Mouse (Mus musculus): ENCODE measurements around the gene Slc24a5. TPM values are rescaled to one million over a fixed set of nuclear protein-coding genes. Genes with fewer than 3 reads are reported as not detected.

The Slc24a5 gene
- 5.2 and 5.4 TPM in 2 replicates for polyA plus RNA-seq (2016; fragmentation: Nextera tagmentation; extraction: Ambion mirVana)

DNA sequence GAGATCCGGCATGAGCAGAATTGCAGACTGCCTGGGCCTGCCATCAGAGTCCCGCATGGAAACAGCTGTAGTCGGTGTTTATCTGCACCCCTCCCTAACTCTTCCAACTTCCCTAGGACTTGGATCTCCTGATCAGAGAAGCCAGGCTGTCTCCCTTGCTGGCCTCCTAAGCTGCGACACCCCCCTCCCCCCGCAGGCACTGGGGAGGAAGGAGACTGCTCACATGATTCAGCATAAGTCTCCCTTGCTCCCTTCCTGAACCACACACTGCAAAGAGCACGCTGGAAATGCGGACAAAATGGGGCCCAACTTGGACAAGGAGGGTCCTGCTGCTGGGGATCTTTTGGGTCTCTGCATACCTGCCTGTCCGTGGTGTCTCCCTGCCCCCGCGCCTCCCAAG is at the start of gene Slc24a5:
Gene Slc24a5 (plus strand): TSS at position 231 of the 400 bp plus-strand sequence.
- H3K4me3 ChIP-seq (replicated peaks), result no peak within 1 kb of the TSS
- H3K27me3 ChIP-seq, result no peaks in the 10 kb centered on the region
- no peaks in the 10 kb centered on the region for H3K36me3 ChIP-seq (replicated peaks)
- H3K4me2 ChIP-seq, result no peak within 1 kb of the TSS
- no peaks in the 10 kb centered on the region for H3K9me3 ChIP-seq
- no peak within 1 kb of the TSS for H3K27ac ChIP-seq
- H3K9ac ChIP-seq, result no peak within 1 kb of the TSS
- H3K4me1 ChIP-seq, result no peaks in the 10 kb centered on the region
- WGBS, result 70% methylated on average over 10 of the region's 10 CpGs
- ATAC-seq (ENCODE audit: low FRiP score), result no peak

DNA sequence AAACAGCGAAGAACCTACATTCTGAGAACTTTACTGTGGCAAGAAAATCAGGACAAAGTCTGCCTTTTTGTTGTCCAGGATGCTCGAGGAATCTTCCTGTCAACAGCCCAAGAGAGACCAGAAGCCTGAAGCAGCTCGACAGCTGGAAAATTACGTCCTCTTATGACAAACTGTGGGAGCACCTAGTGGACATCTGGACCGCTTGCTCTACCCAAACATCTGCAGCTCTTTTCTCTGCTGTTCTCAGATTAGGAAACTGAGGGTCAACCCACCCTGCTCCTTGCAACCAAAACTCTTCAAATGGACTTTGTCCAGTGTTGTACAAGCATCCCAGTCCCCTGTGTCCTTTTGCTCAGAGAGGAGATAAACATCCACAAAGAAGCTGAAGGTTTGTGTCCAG is 43.5 kb upstream of the Slc24a5 start:
- no peak overlapping the region for H3K9ac ChIP-seq
- ATAC-seq (ENCODE audit: low FRiP score), result no peak
- H3K9me3 ChIP-seq, result no peaks in the 10 kb centered on the region
- H3K4me1 ChIP-seq, result no peaks in the 10 kb centered on the region
- H3K27ac ChIP-seq, result no peak overlapping the region
- H3K36me3 ChIP-seq (replicated peaks), result no peaks in the 10 kb centered on the region
- H3K4me3 ChIP-seq (replicated peaks), result no peak overlapping the region
- H3K27me3 ChIP-seq, result no peaks in the 10 kb centered on the region
- 81% methylated on average over 5 of the region's 5 CpGs for WGBS
- H3K4me2 ChIP-seq, result no peak overlapping the region

GRCm38 (mm10) chr2:125026358-125027000 is 41.4 kb upstream of the Slc24a5 start:
- Histone ChIP-seq H3K36me3 (replicated peaks) (no peaks in the 10 kb centered on the region), H3K9ac (no peak overlapping the region), H3K27ac (no peak overlapping the region), H3K9me3 (no peaks in the 10 kb centered on the region), H3K27me3 (no peaks in the 10 kb centered on the region), H3K4me3 (replicated peaks) (no peak overlapping the region), H3K4me1 (no peaks in the 10 kb centered on the region), H3K4me2 (no peak overlapping the region)
- 80% methylated on average over 14 of the region's 14 CpGs for WGBS
- ATAC-seq (ENCODE audit: low FRiP score), result no peak

GRCm38 (mm10) chr2:125030591-125030990 is 37.3 kb upstream of the Slc24a5 start:
- WGBS, result 74% methylated on average over 7 of the region's 7 CpGs

GRCm38 (mm10) chr2:125031111-125031510 is 36.8 kb upstream of the Slc24a5 start:
- no peak for ATAC-seq (ENCODE audit: low FRiP score)
- 71% methylated on average over 8 of the region's 8 CpGs for WGBS

More at GRCm38 (mm10) chr2:125030591-125030990, 37.3 kb upstream of the Slc24a5 start:
- Histone ChIP-seq H3K36me3 (replicated peaks) (no peaks in the 10 kb centered on the region), H3K4me3 (replicated peaks) (no peak overlapping the region), H3K27me3 (no peaks in the 10 kb centered on the region), H3K4me2 (no peak overlapping the region), H3K27ac (no peak overlapping the region), H3K9me3 (no peaks in the 10 kb centered on the region), H3K4me1 (no peaks in the 10 kb centered on the region), H3K9ac (no peak overlapping the region)
- ATAC-seq (ENCODE audit: low FRiP score), result no peak

GRCm38 (mm10) chr2:125031562-125032257 is 36.2 kb upstream of the Slc24a5 start:
- no peak for ATAC-seq (ENCODE audit: low FRiP score)
- no peaks in the 10 kb centered on the region for H3K36me3 ChIP-seq (replicated peaks)
- no peaks in the 10 kb centered on the region for H3K4me1 ChIP-seq
- 89% methylated on average over 12 of the region's 12 CpGs for WGBS
- no peak overlapping the region for H3K9ac ChIP-seq
- H3K27me3 ChIP-seq, result no peaks in the 10 kb centered on the region
- H3K4me3 ChIP-seq (replicated peaks), result no peak overlapping the region
- no peak overlapping the region for H3K4me2 ChIP-seq
- H3K27ac ChIP-seq, result no peak overlapping the region
- no peaks in the 10 kb centered on the region for H3K9me3 ChIP-seq

More at GRCm38 (mm10) chr2:125031111-125031510, 36.8 kb upstream of the Slc24a5 start:
- H3K4me1 ChIP-seq, result no peaks in the 10 kb centered on the region
- no peaks in the 10 kb centered on the region for H3K27me3 ChIP-seq
- H3K9ac ChIP-seq, result no peak overlapping the region
- no peaks in the 10 kb centered on the region for H3K9me3 ChIP-seq
- H3K4me2 ChIP-seq, result no peak overlapping the region
- no peak overlapping the region for H3K4me3 ChIP-seq (replicated peaks)
- H3K36me3 ChIP-seq (replicated peaks), result no peaks in the 10 kb centered on the region
- H3K27ac ChIP-seq, result no peak overlapping the region

DNA sequence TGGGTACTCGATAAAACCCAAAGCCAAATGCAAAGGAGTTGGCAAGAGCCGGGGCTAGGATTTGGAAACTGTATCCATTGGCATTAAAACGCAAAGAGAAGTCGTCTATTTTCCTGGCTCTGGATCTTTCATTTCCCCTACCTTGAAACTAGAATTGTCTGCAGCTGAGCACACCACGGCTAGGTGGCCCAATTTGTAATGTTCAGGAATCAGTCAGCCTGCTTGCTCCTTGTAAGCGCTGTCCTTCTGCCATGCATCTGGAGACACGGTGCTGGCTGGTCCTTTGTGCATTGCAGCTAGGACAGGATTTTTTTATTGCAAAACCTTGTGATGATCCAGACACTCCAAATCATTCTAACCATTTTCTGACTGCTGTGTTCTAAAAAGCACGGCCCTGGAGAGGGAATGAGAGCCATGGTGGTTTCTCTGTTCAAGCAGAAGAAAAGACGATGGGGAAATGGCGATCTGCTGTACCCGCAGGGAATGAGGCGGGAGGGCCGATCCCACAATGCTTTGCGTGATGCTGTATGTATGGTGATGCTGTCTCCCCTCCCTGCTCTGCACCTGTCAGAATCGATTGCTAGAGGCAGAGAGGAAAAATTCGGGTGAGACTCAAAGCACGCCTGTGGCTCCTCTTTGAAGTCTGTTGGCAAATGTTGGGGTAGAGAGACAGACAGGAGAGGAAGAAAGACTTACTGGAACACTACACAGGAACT is 35.5 kb upstream of the Slc24a5 start:
- Histone ChIP-seq H3K36me3 (replicated peaks) (no peaks in the 10 kb centered on the region), H3K4me3 (replicated peaks) (no peak overlapping the region), H3K4me1 (no peaks in the 10 kb centered on the region), H3K27me3 (no peaks in the 10 kb centered on the region), H3K27ac (no peak overlapping the region), H3K9ac (no peak overlapping the region), H3K9me3 (no peaks in the 10 kb centered on the region), H3K4me2 (no peak overlapping the region)
- WGBS, result 87% methylated on average over 17 of the region's 17 CpGs
- ATAC-seq (ENCODE audit: low FRiP score), result no peak

DNA sequence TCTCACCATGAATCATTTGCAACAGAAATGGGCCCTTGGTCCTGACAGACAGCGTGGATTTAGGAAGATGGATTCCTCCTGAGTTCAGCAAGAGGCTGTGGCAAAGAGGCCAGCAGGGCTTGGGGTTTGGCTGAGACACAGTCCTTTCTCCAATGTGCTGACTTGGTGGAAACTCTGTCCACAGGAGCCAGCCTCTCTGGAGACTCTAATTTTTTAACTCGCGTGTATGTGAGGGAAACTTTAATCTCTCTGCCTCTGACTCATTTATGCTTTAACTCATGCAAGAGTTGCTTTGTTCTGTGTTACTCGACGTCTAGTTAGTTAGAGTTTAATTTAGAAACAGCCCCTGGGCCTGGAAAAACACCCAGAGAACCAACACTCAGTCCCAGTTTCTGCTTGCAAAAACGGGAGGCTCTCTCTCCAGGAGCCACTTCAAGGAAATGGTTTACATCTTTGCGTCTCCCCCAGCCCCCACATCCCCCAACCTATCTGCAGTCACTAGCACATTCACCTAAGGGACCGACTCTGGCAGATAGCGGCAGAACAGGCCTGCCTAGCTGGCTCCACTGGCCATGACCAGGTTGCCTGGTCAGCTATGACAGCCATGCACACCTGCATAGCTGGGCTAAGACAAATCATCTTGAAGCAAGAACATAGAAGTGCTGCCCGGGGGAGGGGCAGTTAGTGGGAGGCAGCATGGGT is 34.7 kb upstream of the Slc24a5 start:
- Histone ChIP-seq H3K36me3 (replicated peaks) (no peaks in the 10 kb centered on the region), H3K9me3 (no peaks in the 10 kb centered on the region), H3K27me3 (no peaks in the 10 kb centered on the region), H3K4me3 (replicated peaks) (no peak overlapping the region), H3K9ac (no peak overlapping the region), H3K27ac (no peak overlapping the region), H3K4me2 (no peak overlapping the region), H3K4me1 (no peaks in the 10 kb centered on the region)
- ATAC-seq (ENCODE audit: low FRiP score), result no peak
- 79% methylated on average over 10 of the region's 10 CpGs for WGBS

GRCm38 (mm10) chr2:125055316-125055903 is 12.5 kb upstream of the Slc24a5 start:
- Histone ChIP-seq H3K27me3 (no peaks in the 10 kb centered on the region), H3K4me1 (no peaks in the 10 kb centered on the region), H3K9ac (no peak overlapping the region), H3K36me3 (replicated peaks) (no peaks in the 10 kb centered on the region), H3K4me3 (replicated peaks) (no peak overlapping the region), H3K4me2 (no peak overlapping the region), H3K27ac (no peak overlapping the region), H3K9me3 (no peaks in the 10 kb centered on the region)
- WGBS, result 91% methylated on average over 7 of the region's 7 CpGs
- no peak for ATAC-seq (ENCODE audit: low FRiP score)

DNA sequence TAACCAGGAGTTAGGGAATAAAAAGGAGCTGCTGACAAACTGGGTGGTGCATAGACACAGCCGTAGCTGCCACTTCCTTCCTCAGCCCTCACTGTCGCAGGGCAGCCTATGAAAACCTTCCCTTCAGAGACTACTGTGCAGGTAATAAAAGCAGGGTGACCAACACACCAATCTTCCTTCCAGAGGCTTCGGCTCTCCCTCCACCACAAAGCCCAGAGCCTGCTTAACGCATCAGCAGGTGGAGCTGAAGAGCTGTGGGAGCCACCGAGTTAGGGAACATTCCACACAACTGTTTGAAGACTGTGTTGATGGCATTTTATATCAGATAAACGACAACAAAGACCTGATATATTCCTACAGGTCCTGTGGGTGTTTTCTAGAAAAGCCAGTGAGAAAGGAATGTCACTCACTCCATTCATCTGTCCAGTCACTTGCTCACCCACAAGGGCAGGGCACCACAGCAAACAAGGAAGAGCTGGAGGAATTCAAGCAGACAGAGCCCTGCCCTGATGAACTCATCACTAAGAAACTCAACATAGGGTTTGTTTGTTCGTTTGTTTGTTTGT is 10.6 kb upstream of the Slc24a5 start:
- Histone ChIP-seq H3K36me3 (replicated peaks) (no peaks in the 10 kb centered on the region), H3K4me3 (replicated peaks) (no peak overlapping the region), H3K4me1 (no peaks in the 10 kb centered on the region), H3K27ac (no peak overlapping the region), H3K9ac (no peak overlapping the region), H3K4me2 (no peak overlapping the region), H3K27me3 (no peaks in the 10 kb centered on the region), H3K9me3 (no peaks in the 10 kb centered on the region)
- ATAC-seq (ENCODE audit: low FRiP score), result no peak
- 48% methylated on average over 7 of the region's 7 CpGs for WGBS

- H3K9ac ChIP-seq, result no peak overlapping the region
- H3K4me3 ChIP-seq (replicated peaks), result no peak overlapping the region
- ATAC-seq (ENCODE audit: low FRiP score), result no peak
- H3K27me3 ChIP-seq, result no peaks in the 10 kb centered on the region
- WGBS, result 88% methylated on average over 7 of the region's 7 CpGs
- no peaks in the 10 kb centered on the region for H3K9me3 ChIP-seq
- no peaks in the 10 kb centered on the region for H3K4me1 ChIP-seq
- no peak overlapping the region for H3K4me2 ChIP-seq
- H3K36me3 ChIP-seq (replicated peaks), result no peaks in the 10 kb centered on the region
- no peak overlapping the region for H3K27ac ChIP-seq
These were observed 6.5 kb upstream of the Slc24a5 start for GRCm38 (mm10) chr2:125061451-125061850.

All from forebrain, embryonic 12.5 days (tissue).